Mouse (Mus musculus) hindbrain, embryonic 14.5 days (tissue): ENCODE measurements around the gene Gjb1. TPM values are rescaled to one million over a fixed set of nuclear protein-coding genes. Genes with fewer than 3 reads are reported as not detected.
"Not testable (repeated sequence)": the region's sequence is repeated elsewhere in the genome, so short reads cannot be mapped to it uniquely, and the experiment has no call there.

Experiments used
- ATAC-seq: fragments of 200-750 bp; cut with Nextera tagmentation; 2 replicates; pipeline ENCODE4 v1.8.0; 2017; ENCODE audit warnings: moderate number of reproducible peaks, mild to moderate bottlenecking, moderate TSS enrichment, moderate library complexity; ENCODE audit not compliant: low FRiP score
- DNase-seq: peaks from one replicate; pipeline ENCODE4 v3.0.0-alpha.2; 2015; ENCODE audit warnings: low spot score
- H3K27ac ChIP-seq: fragments of 300-500 bp; sonication (generic); 2 replicates; pipeline ENCODE4 v1.5.1; 2014; ENCODE audit warnings: mild to moderate bottlenecking, moderate library complexity
- H3K27me3 ChIP-seq: fragments of 300-500 bp; sonication (generic); 2 replicates; pipeline ENCODE4 v1.6.1; 2014; ENCODE audit warnings: mild to moderate bottlenecking, low read length, mixed read lengths; ENCODE audit not compliant: control insufficient read depth, insufficient read depth
- H3K36me3 ChIP-seq: fragments of 300-500 bp; sonication (generic); replicated peaks from 2 replicates; pipeline ENCODE4 v1.6.1; 2014; ENCODE audit not compliant: control insufficient read depth, insufficient read depth
- H3K4me1 ChIP-seq: fragments of 300-500 bp; sonication (generic); replicated peaks from 2 replicates; pipeline ENCODE4 v1.6.1; 2014; ENCODE audit warnings: antibody characterized with exemption, low read length, mixed read lengths; ENCODE audit not compliant: control insufficient read depth, insufficient read depth
- H3K4me2 ChIP-seq: fragments of 300-500 bp; sonication (generic); replicated peaks from 2 replicates; pipeline ENCODE4 v1.6.1; 2014; ENCODE audit warnings: mild to moderate bottlenecking, moderate library complexity
- H3K4me3 ChIP-seq: fragments of 300-500 bp; sonication (generic); replicated peaks from 2 replicates; pipeline ENCODE4 v1.5.1; 2014; ENCODE audit warnings: mild to moderate bottlenecking, low read length
- H3K9ac ChIP-seq: fragments of 300-500 bp; sonication (generic); 2 replicates; pipeline ENCODE4 v1.6.1; 2014
- H3K9me3 ChIP-seq: fragments of 300-500 bp; sonication (generic); 2 replicates; pipeline ENCODE4 v1.6.1; 2016; ENCODE audit warnings: low read length; ENCODE audit not compliant: control insufficient read depth
- WGBS: fragments of 180-500 bp; shearing (Covaris S2); extraction: QIAGEN DNeasy Blood & Tissue Kit; methylation state at CpG from one replicate; pipeline ENCODE4 v1.1.7; 2014; 5-methylcytosine and 5-hydroxymethylcytosine counted together
- polyA plus RNA-seq: library from polyadenylated mRNA; unstranded; fragments of >200 nt; fragmentation: Nextera tagmentation; extraction: Ambion mirVana; gene quantifications from 2 replicates; pipeline ENCODE4 v1.2.1, GENCODE M21; 2014

Gene Gjb1
- 0.96 and 1.3 TPM in 2 replicates for polyA plus RNA-seq

DNA sequence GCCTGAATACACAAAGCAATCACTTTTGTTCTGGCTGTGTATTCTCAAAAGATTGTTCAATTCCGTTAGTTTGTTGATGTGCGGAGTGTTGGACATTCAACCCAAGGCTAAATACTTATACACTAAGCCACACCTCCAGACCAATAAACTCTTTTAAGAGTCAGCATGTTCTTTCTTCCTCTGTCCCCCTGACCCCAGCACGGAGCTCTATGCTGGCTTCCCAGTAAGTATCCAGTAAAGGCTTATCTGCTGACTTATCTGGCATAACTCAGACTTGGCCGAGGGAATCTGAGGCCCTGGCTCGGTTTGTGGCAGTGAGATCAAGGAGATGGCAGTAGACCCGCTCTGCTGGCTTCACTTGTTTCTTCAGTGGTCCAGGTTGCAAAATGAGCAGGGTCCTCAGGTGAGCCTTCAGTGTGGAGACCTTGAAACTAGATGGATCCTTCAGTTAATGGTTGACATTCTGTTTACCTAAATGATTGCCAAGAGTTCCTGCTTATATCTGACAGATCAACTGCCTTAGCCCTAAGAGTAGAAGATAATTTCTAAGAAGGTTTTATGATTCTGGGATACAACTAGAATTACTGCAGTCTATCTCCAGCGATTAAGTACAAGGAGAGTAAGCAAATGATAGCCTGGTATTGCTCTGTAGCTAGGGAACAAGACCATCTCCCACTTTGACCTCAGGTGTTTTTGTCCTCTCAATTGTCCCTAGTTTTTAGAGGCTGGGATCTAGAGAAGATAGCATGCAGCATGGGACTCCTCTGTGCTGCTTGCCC, at the start of gene Gjb1:
Gene Gjb1 (plus strand): TSS at position 189 of the 779 bp plus-strand sequence.
- Histone ChIP-seq H3K36me3 (no peaks in the 10 kb centered on the region), H3K4me3 (no peak within 1 kb of the TSS), H3K9ac (no peak within 1 kb of the TSS), H3K4me2 (no peak within 1 kb of the TSS), H3K27ac (no peak within 1 kb of the TSS), H3K4me1 (no peaks in the 10 kb centered on the region), H3K27me3 (no peaks in the 10 kb centered on the region; the same call in 1 of the 2 replicates), H3K9me3 (no peaks in the 10 kb centered on the region)
- 84% methylated on average over 7 of the region's 7 CpGs for WGBS
- no peak for ATAC-seq
- DNase-seq, result no peak

DNA sequence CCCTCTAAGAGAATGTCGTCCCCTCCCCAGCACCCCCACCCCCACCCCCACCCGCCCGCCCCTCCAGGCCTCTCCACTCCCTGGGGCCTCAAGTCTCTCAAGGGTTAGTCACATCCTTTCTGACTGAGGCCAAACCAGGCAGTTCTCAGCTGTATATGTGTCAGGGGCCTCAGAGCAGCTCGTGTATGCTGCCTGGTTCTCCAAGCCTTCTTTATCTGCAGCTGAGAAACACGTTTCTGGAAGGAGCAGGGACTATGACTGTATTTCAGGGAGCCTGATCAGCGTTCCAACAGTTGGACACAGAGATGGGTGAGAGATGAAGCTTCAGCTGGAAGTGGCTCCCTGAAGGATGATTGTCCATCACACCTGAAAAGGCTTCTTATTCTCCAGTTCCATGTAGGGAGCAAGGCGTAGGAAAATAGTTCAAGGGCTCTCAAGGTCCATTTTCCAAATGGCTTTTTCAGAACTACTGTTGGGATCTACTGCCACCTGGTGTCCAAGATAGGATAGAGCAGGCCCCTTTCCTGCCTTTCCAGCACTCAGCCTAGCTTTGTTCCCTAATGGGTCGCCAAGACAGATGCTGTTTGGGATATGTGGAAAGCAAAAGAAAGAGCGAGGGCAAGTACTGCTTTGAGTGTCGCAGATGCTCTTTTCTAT, 46.7 kb upstream of the Gjb1 start:
- peak; percentile 86 for DNase-seq
- Histone ChIP-seq H3K4me2 (no peak overlapping the region), H3K4me1 (0 out of 2 replicates have a peak, but pooled peaks cover 10% of the 10 kb centered on the region), H3K4me3 (no peak overlapping the region), H3K9me3 (no peaks in the 10 kb centered on the region), H3K9ac (peak overlapping the region; percentile 20; the same call in 1 of the 2 replicates), H3K36me3 (no peaks in the 10 kb centered on the region), H3K27ac (peak overlapping the region; percentile 62; the same call in 1 of the 2 replicates), H3K27me3 (no peaks in the 10 kb centered on the region; the same call in 1 of the 2 replicates)
- 35% methylated on average over 10 of the region's 10 CpGs for WGBS
- ATAC-seq, result no peak

DNA sequence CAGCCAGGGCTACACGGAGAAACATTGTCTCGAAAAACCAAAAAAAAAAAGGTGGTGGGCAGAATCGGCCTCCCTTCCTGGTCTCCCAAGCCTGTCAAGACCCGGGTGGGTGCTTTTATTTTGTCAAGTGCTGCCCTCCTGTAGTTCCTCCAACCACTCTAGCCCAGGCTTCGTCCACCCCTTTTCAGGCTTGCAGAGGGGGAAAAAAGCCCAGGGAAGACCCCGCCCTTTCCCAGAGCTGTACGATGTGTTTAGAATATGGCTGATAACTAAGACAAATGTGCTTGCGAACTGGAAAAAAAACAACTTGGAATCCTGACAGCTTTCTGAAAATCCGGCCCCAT, 44.2 kb upstream of the Gjb1 start:
- DNase-seq (no peak), ATAC-seq (peak; percentile 38)
- peak overlapping the region; percentile 59 for H3K9ac ChIP-seq
- peak overlapping the region; percentile 52 for H3K4me2 ChIP-seq
- H3K9me3 ChIP-seq, result no peaks in the 10 kb centered on the region
- H3K36me3 ChIP-seq, result no peaks in the 10 kb centered on the region
- 46% methylated on average over 9 of the region's 9 CpGs for WGBS
- H3K27ac ChIP-seq, result peak overlapping the region; percentile 96
- H3K4me3 ChIP-seq, result peak overlapping the region; percentile 22
- H3K27me3 ChIP-seq, result no peaks in the 10 kb centered on the region
- 0 out of 2 replicates have a peak, but pooled peaks cover 10% of the 10 kb centered on the region for H3K4me1 ChIP-seq

DNA sequence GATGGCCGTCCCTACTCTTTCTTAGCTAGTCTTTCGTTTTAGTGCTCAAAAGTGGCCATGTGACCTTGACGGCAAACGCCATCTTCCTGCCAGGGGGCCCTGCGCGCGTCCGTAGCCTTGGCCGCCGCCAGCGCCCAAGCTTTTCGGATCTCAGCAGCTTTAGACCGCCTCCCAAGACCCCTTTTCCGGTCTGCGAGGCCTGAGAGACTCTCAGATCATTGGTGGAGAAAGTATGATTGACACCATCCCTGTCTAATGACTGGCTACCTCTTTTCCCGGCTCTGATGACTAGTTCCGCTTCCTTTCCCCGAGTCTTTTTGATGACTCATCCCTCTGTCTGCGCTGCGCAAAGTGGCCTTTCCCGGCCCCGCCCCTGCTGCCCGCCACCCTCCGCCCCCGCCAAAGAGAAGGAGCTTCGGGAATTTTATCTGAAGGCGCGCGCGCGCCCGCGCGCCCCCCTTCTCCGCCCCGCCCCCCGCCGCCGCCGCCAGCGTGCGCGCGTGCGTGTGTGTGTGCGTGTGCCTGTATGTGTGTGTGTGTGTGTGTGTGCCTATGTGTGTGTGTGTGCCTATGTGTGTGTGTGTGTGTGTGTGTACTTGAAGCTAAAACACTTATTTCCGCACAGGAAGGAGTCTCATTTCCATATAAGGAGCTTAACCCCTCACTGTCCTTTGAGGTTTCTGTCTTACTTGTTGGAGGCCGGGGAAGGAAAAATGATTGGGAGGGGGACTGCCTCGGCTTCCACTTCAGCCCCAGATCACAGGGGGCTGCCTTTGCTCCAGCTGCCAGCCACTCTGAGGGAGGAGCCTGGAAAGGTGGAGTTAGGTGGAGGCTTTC, 43.6 kb upstream of the Gjb1 start:
- DNase-seq (peak; percentile 85), ATAC-seq (peak; percentile 95)
- Histone ChIP-seq H3K4me1 (0 out of 2 replicates have a peak, but pooled peaks cover 10% of the 10 kb centered on the region), H3K9ac (peak overlapping the region; percentile 60), H3K27me3 (no peaks in the 10 kb centered on the region), H3K4me2 (peak overlapping the region; percentile 57), H3K9me3 (no peaks in the 10 kb centered on the region), H3K36me3 (no peaks in the 10 kb centered on the region), H3K4me3 (peak overlapping the region; percentile 29), H3K27ac (peak overlapping the region; percentile 96)
- 19% methylated on average over 40 of the region's 49 CpGs for WGBS

DNA sequence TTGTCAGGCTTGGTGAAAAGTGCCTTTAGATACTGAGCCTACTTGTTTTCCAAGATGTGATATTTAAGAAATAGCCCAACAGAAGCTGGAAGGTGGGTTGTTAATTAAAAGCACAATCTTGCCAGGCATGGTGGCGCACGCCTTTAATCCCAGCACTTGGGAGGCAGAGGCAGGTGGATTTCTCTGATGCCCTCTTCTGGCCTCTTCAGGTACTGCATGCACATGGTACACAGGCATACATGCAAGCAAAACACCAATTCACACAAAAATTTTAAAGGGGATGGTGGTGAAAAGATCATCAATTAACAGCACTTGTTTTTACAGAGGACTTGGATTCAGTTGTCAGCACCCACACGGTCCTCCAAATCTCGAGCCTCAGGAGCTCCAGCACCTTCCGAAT, 41.6 kb upstream of the Gjb1 start:
- H3K36me3 ChIP-seq, result no peaks in the 10 kb centered on the region
- H3K9me3 ChIP-seq, result no peaks in the 10 kb centered on the region
- 91% methylated on average over 5 of the region's 5 CpGs for WGBS
- H3K27ac ChIP-seq, result no peak overlapping the region
- H3K4me3 ChIP-seq, result no peak overlapping the region
- H3K9ac ChIP-seq, result no peak overlapping the region
- no peak for DNase-seq
- H3K27me3 ChIP-seq, result no peaks in the 10 kb centered on the region
- 0 out of 2 replicates have a peak, but pooled peaks cover 10% of the 10 kb centered on the region for H3K4me1 ChIP-seq
- no peak for ATAC-seq
- no peak overlapping the region for H3K4me2 ChIP-seq

DNA sequence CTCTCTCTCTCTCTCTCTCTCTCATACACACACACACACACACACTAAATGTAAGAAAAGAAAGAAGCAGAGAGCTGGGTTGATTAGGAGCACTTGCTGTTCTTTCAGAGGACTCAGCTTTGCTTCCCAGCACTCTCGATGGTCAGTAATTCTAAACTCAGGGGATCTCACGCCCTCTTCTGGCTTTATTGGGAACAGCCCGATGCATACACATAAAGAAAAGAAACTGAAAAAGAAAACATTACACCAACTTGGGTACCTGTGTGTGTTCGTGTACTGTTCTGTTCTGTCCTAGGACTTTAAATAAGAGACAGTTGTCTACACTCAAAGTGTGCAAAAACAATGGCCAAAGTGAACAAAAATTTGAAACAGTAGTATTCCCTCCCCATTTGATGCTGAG, 37.5 kb upstream of the Gjb1 start:
- 52% methylated on average over 4 of the region's 4 CpGs for WGBS

DNA sequence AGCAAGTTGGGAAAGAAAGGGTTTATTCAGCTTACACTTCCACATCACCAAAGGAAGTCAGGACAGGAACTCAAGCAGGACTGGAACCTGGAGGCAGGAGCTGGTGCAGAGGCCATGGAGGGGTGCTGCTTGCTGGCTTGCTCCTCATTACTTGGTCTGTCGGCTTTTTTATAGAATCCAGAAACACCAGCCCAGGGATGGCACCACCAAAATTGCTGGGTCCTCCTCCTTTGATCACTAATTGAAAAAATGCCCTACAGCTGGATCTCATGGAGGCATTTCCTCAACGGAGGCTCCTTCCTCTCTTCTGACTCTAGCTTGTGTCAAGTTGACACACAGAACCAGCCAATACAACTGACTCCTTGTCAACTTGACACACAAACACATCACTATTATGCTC, 33.3 kb upstream of the Gjb1 start:
- H3K9ac ChIP-seq, H3K4me2 ChIP-seq, H3K4me3 ChIP-seq, H3K9me3 ChIP-seq, ATAC-seq, H3K27ac ChIP-seq, H3K27me3 ChIP-seq, DNase-seq, H3K4me1 ChIP-seq, H3K36me3 ChIP-seq: not testable (repeated sequence)
- 80% methylated on average over 2 of the region's 2 CpGs for WGBS

More for the DNA sequence above, 37.5 kb upstream of the Gjb1 start:
- no peak overlapping the region for H3K4me2 ChIP-seq
- H3K4me3 ChIP-seq, result no peak overlapping the region
- 0 out of 2 replicates have a peak, but pooled peaks cover 3% of the 10 kb centered on the region for H3K4me1 ChIP-seq
- no peaks in the 10 kb centered on the region for H3K27me3 ChIP-seq
- no peak overlapping the region for H3K27ac ChIP-seq
- H3K9me3 ChIP-seq, result no peaks in the 10 kb centered on the region
- DNase-seq (no peak), ATAC-seq (no peak)
- H3K9ac ChIP-seq, result no peak overlapping the region
- no peaks in the 10 kb centered on the region for H3K36me3 ChIP-seq

DNA sequence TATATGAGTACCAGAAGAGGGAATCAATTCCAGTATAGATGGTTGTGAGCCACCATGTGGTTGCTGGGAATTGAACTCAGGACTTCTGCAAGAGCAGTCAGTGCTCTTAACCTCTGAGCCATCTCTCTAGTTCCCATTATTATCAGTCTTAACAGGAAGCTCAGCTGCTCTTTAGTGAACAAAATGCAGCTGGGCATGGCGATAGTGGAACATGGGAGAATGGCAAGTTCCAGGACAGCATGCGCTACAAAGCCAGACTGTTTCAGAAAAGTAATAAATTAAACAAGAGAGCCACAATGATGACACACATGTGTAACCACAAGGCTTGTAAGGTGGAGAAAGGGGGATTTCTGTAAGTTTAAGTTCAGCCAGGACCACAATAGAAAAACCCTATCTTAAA, 30.7 kb upstream of the Gjb1 start:
- no peak for DNase-seq
- peaks cover 8% of the 10 kb centered on the region; the same call in 1 of the 2 replicates for H3K27me3 ChIP-seq
- H3K4me1 ChIP-seq, result no peaks in the 10 kb centered on the region
- ATAC-seq, result no peak
- H3K9me3 ChIP-seq, result no peaks in the 10 kb centered on the region
- H3K4me3 ChIP-seq, result no peak overlapping the region
- H3K36me3 ChIP-seq, result no peaks in the 10 kb centered on the region
- WGBS, result 85% methylated on average over 2 of the region's 2 CpGs
- no peak overlapping the region for H3K9ac ChIP-seq
- H3K27ac ChIP-seq, result no peak overlapping the region
- no peak overlapping the region for H3K4me2 ChIP-seq

DNA sequence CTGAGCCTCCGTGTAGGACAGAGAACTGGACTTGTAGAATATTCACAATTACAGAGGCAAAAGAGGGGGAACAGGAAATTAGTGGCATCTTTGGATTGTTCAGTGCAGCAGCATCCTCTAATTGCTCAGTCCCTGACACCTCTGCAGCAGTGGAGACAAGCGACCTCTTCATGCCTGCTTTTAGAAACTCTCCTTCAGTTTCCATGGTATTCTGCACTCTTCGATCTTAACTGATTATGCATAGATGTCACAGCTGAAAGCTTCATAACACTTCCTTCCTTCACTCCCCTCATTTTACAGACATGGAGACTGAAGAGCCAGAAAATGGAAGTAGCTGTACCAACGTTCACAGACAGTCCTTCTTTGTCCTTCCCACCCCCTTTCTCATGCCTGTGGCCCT, 29.7 kb upstream of the Gjb1 start:
- ATAC-seq, result no peak
- WGBS, result 58% methylated on average over 4 of the region's 4 CpGs
- Histone ChIP-seq H3K9ac (no peak overlapping the region), H3K4me2 (no peak overlapping the region), H3K9me3 (no peaks in the 10 kb centered on the region), H3K4me3 (no peak overlapping the region), H3K27me3 (peaks cover 8% of the 10 kb centered on the region; the same call in 1 of the 2 replicates), H3K36me3 (no peaks in the 10 kb centered on the region), H3K4me1 (no peaks in the 10 kb centered on the region), H3K27ac (no peak overlapping the region)
- DNase-seq, result no peak
